Mouse (Mus musculus) forebrain, embryonic 14.5 days (tissue): ENCODE measurements around the gene Phf13. TPM values are rescaled to one million over a fixed set of nuclear protein-coding genes. Genes with fewer than 3 reads are reported as not detected.

Experiments used
- ATAC-seq: fragments of 200-750 bp; cut with Nextera tagmentation; 2 replicates; pipeline ENCODE4 v1.8.0; 2017; ENCODE audit warnings: mild to moderate bottlenecking, moderate library complexity
- DNase-seq: peaks from one replicate; pipeline ENCODE4 v3.0.0-alpha.2; 2015; ENCODE audit warnings: low spot score
- H3K27ac ChIP-seq: fragments of 300-500 bp; sonication (generic); 2 replicates; pipeline ENCODE4 v1.5.1; 2014; ENCODE audit warnings: low read depth, mild to moderate bottlenecking, control low read depth, low read length, moderate library complexity
- H3K27me3 ChIP-seq: fragments of 300-500 bp; sonication (generic); replicated peaks from 2 replicates; pipeline ENCODE4 v1.6.1; 2014; ENCODE audit warnings: low read length, control low read depth, mixed read lengths; ENCODE audit not compliant: control insufficient read depth, insufficient read depth
- H3K36me3 ChIP-seq: fragments of 300-500 bp; sonication (generic); 2 replicates; pipeline ENCODE4 v1.6.1; 2014; ENCODE audit warnings: low read length, control low read depth; ENCODE audit not compliant: control insufficient read depth, insufficient read depth
- H3K4me1 ChIP-seq: fragments of 300-500 bp; sonication (generic); 2 replicates; pipeline ENCODE4 v1.6.1; 2014; ENCODE audit warnings: antibody characterized with exemption, low read length, control low read depth; ENCODE audit not compliant: control insufficient read depth, insufficient read depth
- H3K4me2 ChIP-seq: fragments of 300-500 bp; sonication (generic); 2 replicates; pipeline ENCODE4 v1.6.1; 2014; ENCODE audit warnings: mild to moderate bottlenecking, control low read depth, low read length
- H3K4me3 ChIP-seq: fragments of 300-500 bp; sonication (generic); 2 replicates; pipeline ENCODE4 v1.5.1; 2014; ENCODE audit warnings: low read depth, low read length, control low read depth
- H3K9ac ChIP-seq: fragments of 300-500 bp; sonication (generic); 2 replicates; pipeline ENCODE4 v1.6.1; 2014; ENCODE audit warnings: mild to moderate bottlenecking, low read length, control low read depth, moderate library complexity
- H3K9me3 ChIP-seq: fragments of 300-500 bp; sonication (generic); replicated peaks from 2 replicates; pipeline ENCODE4 v1.6.1; 2016; ENCODE audit warnings: low read length, control low read depth, mixed read lengths; ENCODE audit not compliant: control insufficient read depth
- WGBS: fragments of 180-500 bp; shearing (Covaris S2); extraction: QIAGEN DNeasy Blood & Tissue Kit; methylation state at CpG from one replicate; pipeline ENCODE4 v1.1.7; 2014; 5-methylcytosine and 5-hydroxymethylcytosine counted together
- polyA plus RNA-seq: library from polyadenylated mRNA; unstranded; fragments of >200 nt; fragmentation: Nextera tagmentation; extraction: Ambion mirVana; gene quantifications from 2 replicates; pipeline ENCODE4 v1.2.1, GENCODE M21; 2014

The Phf13 gene
- polyA plus RNA-seq, 1 experiment from 2014 or later = 11.8 TPM

DNA sequence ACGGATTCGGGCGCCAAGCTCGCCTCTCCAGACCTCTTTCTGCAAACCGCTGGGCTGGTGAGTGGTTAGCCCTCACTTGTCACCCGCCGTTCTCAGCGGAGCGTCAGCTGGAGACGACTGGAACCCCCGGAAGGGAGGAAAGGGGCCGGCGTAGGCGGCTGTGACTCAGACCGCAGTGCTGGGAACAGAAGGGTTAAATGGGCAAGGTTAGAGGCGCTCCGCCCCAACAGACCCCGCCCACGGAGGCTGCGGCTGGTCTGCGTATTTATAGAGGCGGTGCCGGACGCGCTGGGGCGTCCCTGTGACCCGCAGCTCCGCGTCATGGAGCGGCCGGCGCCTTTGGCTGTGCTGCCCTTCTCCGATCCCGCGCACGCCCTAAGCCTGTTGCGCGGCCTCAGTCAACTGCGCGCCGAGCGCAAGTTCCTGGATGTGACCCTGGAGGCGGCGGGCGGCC lies 12.6 kb upstream of the Phf13 start, which contains the start of gene Klhl21:
Gene Klhl21 (plus strand): TSS at position 182 of the 454 bp plus-strand sequence.
- H3K4me2 ChIP-seq = peak within 1 kb of the TSS; percentile 100
- no peaks in the 10 kb centered on the region for H3K9me3 ChIP-seq
- WGBS = under 1% methylated on average over 44 of the region's 45 CpGs
- no peaks in the 10 kb centered on the region for H3K36me3 ChIP-seq
- H3K27me3 ChIP-seq = peaks cover 15% of the 10 kb centered on the region
- peaks cover 15% of the 10 kb centered on the region for H3K4me1 ChIP-seq
- H3K9ac ChIP-seq = peak within 1 kb of the TSS; percentile 66
- peak; percentile 92 for DNase-seq
- H3K4me3 ChIP-seq = peak within 1 kb of the TSS; percentile 71
- peak within 1 kb of the TSS; percentile 62 for H3K27ac ChIP-seq
- ATAC-seq = peak; percentile 86

- under 1% methylated on average over 14 of the region's 14 CpGs for WGBS
- DNase-seq (no peak), ATAC-seq (no peak)
- Histone ChIP-seq H3K4me3 (peak overlapping the region; percentile 71), H3K9ac (peak overlapping the region; percentile 66; the same call in 1 of the 2 replicates), H3K9me3 (no peaks in the 10 kb centered on the region), H3K27ac (no peak overlapping the region; the same call in 1 of the 2 replicates), H3K27me3 (peaks cover 15% of the 10 kb centered on the region), H3K4me2 (peak overlapping the region; percentile 100), H3K4me1 (peaks cover 15% of the 10 kb centered on the region), H3K36me3 (no peaks in the 10 kb centered on the region)
Measured at GRCm38 (mm10) chr4:152008148-152008500, 12.1 kb upstream of the Phf13 start.

GRCm38 (mm10) chr4:152007481-152008147 lies 11.6 kb upstream of the Phf13 start:
- WGBS = 4% methylated on average over 8 of the region's 8 CpGs
- H3K4me1 ChIP-seq = peaks cover 15% of the 10 kb centered on the region
- no peaks in the 10 kb centered on the region for H3K9me3 ChIP-seq
- H3K9ac ChIP-seq = peak overlapping the region; percentile 66; the same call in 1 of the 2 replicates
- no peak overlapping the region for H3K27ac ChIP-seq
- H3K27me3 ChIP-seq = peaks cover 15% of the 10 kb centered on the region
- peak overlapping the region; percentile 100 for H3K4me2 ChIP-seq
- H3K36me3 ChIP-seq = no peaks in the 10 kb centered on the region
- no peak for ATAC-seq
- DNase-seq = no peak
- H3K4me3 ChIP-seq = peak overlapping the region; percentile 71

DNA sequence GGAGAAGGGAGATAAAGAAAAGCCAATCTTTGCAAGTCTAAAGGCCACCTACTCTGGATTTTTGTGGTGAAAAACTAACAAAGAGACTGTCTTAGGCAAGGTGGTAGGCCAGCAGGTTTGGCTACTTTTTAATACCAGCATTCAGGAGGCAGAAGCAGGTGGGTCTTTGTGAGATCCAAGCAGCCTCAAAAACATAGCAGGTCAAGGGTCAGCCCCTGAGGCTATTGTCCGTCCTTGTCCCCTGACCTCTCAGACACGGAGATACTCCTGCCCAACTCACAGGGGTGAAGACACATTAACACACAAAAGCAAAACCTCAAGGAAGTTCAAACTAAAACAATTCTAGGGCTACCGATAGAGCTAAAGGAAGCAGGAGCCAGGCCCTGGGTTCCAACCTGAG lies 10.8 kb upstream of the Phf13 start:
- WGBS = 13% methylated on average over 3 of the region's 3 CpGs
- no peak overlapping the region for H3K9ac ChIP-seq
- H3K27ac ChIP-seq = no peak overlapping the region
- H3K4me2 ChIP-seq = no peak overlapping the region
- no peaks in the 10 kb centered on the region for H3K9me3 ChIP-seq
- no peak for DNase-seq
- no peak overlapping the region for H3K4me3 ChIP-seq
- peaks cover 15% of the 10 kb centered on the region for H3K4me1 ChIP-seq
- ATAC-seq = no peak
- H3K36me3 ChIP-seq = no peaks in the 10 kb centered on the region
- peaks cover 15% of the 10 kb centered on the region for H3K27me3 ChIP-seq

- no peaks in the 10 kb centered on the region for H3K9me3 ChIP-seq
- H3K4me1 ChIP-seq = peaks cover 15% of the 10 kb centered on the region
- no peak overlapping the region for H3K27ac ChIP-seq
- H3K4me2 ChIP-seq = no peak overlapping the region
- H3K9ac ChIP-seq = no peak overlapping the region
- WGBS = 79% methylated on average over 6 of the region's 6 CpGs
- DNase-seq = no peak
- no peak for ATAC-seq
- no peak overlapping the region for H3K4me3 ChIP-seq
- H3K27me3 ChIP-seq = peaks cover 15% of the 10 kb centered on the region
- H3K36me3 ChIP-seq = no peaks in the 10 kb centered on the region
Measured at GRCm38 (mm10) chr4:152006137-152006536, 10.1 kb upstream of the Phf13 start.

DNA sequence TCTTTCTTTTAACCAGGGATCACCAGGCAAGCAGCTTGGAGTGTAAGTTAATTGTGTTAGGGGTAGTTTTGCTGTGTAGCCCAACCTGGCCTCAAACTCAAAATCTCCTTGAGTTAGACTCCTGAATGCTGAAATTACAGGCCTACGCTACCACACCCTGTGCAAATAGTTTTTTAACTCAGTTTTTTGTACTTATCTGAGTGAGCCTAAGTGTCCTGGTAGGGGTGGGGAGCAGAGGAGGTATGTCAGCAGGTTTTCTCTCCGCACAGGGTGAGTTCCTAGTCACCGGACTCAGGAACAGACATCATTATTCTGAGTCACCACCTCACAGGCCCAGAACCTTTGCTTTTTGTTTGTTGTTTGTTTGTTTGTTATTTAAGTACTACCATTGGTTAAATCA lies 6.0 kb upstream of the Phf13 start:
- Histone ChIP-seq H3K27ac (no peak overlapping the region), H3K9ac (no peak overlapping the region), H3K9me3 (no peaks in the 10 kb centered on the region), H3K4me2 (no peak overlapping the region), H3K4me3 (no peak overlapping the region), H3K4me1 (peaks cover 5% of the 10 kb centered on the region; the same call in 1 of the 2 replicates), H3K36me3 (no peaks in the 10 kb centered on the region), H3K27me3 (peaks cover 3% of the 10 kb centered on the region; the same call in 1 of the 2 replicates)
- DNase-seq (no peak), ATAC-seq (no peak)
- WGBS = 89% methylated on average over 3 of the region's 3 CpGs

- Histone ChIP-seq H3K9me3 (no peaks in the 10 kb centered on the region), H3K36me3 (no peaks in the 10 kb centered on the region), H3K27me3 (no peaks in the 10 kb centered on the region), H3K9ac (no peak overlapping the region), H3K27ac (no peak overlapping the region), H3K4me1 (peaks cover 6% of the 10 kb centered on the region; the same call in 1 of the 2 replicates), H3K4me3 (no peak overlapping the region), H3K4me2 (no peak overlapping the region)
- DNase-seq = no peak
- ATAC-seq = no peak
- WGBS = 67% methylated on average over 4 of the region's 4 CpGs
Measured at GRCm38 (mm10) chr4:152001335-152001734, 5.3 kb upstream of the Phf13 start.

DNA sequence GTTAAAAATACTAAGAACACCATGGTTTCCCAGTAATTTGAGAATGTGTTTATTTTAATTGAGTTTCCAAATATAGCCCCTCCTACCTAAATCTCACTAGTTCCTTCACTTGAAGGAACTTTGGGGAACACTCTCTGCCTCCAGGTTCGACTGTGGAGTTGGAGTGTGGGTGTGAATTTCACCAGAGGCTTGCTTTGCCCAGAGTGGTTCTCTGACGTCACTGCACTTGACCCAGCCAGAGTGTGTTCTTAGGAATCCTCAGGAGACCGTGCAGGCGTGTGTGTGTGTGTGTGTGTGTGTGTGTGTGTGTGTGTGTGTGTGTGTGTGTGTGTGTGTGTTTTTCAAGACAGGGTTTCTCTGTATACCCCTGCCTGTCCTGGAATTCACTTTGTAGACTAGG lies 4.8 kb upstream of the Phf13 start:
- no peaks in the 10 kb centered on the region for H3K36me3 ChIP-seq
- no peak overlapping the region for H3K27ac ChIP-seq
- WGBS = 62% methylated on average over 4 of the region's 4 CpGs
- H3K9me3 ChIP-seq = no peaks in the 10 kb centered on the region
- ATAC-seq (no peak), DNase-seq (no peak)
- H3K4me1 ChIP-seq = peaks cover 6% of the 10 kb centered on the region; the same call in 1 of the 2 replicates
- no peaks in the 10 kb centered on the region for H3K27me3 ChIP-seq
- no peak overlapping the region for H3K9ac ChIP-seq
- no peak overlapping the region for H3K4me3 ChIP-seq
- no peak overlapping the region for H3K4me2 ChIP-seq

DNA sequence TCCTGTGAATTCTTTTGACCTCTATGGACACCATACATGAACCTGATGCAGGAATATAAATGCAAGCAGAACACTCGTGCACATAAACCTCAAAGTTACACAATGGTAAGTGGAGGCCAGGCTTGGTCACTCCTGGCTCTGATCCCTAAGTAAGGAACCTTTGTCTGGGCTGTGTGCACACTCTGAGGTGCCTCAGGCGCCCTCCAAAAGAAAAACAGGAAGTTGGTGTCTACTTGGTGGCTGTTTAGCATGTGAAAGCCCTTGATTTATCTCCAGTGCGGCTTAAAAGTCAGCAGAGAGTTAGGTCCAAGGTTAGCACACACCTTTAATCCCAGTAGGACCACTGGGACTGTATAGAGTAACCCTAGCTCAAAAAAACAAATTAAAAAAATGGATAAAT lies 3.4 kb upstream of the Phf13 start:
- H3K4me1 ChIP-seq = peaks cover 6% of the 10 kb centered on the region; the same call in 1 of the 2 replicates
- no peak overlapping the region for H3K4me3 ChIP-seq
- 73% methylated on average over 3 of the region's 3 CpGs for WGBS

More for the DNA sequence above, 3.4 kb upstream of the Phf13 start:
- DNase-seq = no peak
- Histone ChIP-seq H3K9ac (no peak overlapping the region), H3K27me3 (no peaks in the 10 kb centered on the region), H3K36me3 (no peaks in the 10 kb centered on the region), H3K9me3 (no peaks in the 10 kb centered on the region), H3K27ac (no peak overlapping the region), H3K4me2 (no peak overlapping the region)
- no peak for ATAC-seq
